Mouse (Mus musculus): ENCODE data around the gene Grin2a.

The Grin2a gene

GRCm38 (mm10) chr16:9964469-9964868 is 30.9 kb downstream of the Grin2a start:
- no peak for DNase-seq

- DNase-seq = no peak
Observed at GRCm38 (mm10) chr16:9962482-9962881, 32.9 kb downstream of the Grin2a start.

- peak; percentile 45 to 49 for DNase-seq
Observed at GRCm38 (mm10) chr16:9959340-9959739, 36.0 kb downstream of the Grin2a start.

- peak in 1 of 2 experiments; percentile 29 for DNase-seq
Observed at GRCm38 (mm10) chr16:9954266-9954665, 41.1 kb downstream of the Grin2a start.

- DNase-seq = peak; percentile 43 to 50
Observed at GRCm38 (mm10) chr16:9953396-9953831, 41.9 kb downstream of the Grin2a start.

- DNase-seq = no peak
Observed at GRCm38 (mm10) chr16:9949250-9949649, 46.1 kb downstream of the Grin2a start.

- no peak for DNase-seq
Observed at GRCm38 (mm10) chr16:9947430-9947829, 47.9 kb downstream of the Grin2a start.

GRCm38 (mm10) chr16:9944836-9945235 is 50.5 kb downstream of the Grin2a start:
- no peak for DNase-seq

- DNase-seq = peak; percentile 63 to 65
Observed at GRCm38 (mm10) chr16:9941306-9941930, 53.9 kb downstream of the Grin2a start.

- DNase-seq = peak; percentile 49 to 68
Observed at GRCm38 (mm10) chr16:9940716-9941115, 54.6 kb downstream of the Grin2a start.

GRCm38 (mm10) chr16:9910672-9911071 is 84.7 kb downstream of the Grin2a start:
- DNase-seq = peak in 1 of 2 experiments; percentile 45

- DNase-seq = peak; percentile 76 to 90
Observed at GRCm38 (mm10) chr16:9909225-9909624, 86.1 kb downstream of the Grin2a start.

GRCm38 (mm10) chr16:9904443-9904842 is 90.9 kb downstream of the Grin2a start:
- no peak for DNase-seq

GRCm38 (mm10) chr16:9902680-9903463 is 92.5 kb downstream of the Grin2a start:
- DNase-seq = peak; percentile 85 to 95

- no peak for DNase-seq
Observed at GRCm38 (mm10) chr16:9901433-9901832, 93.9 kb downstream of the Grin2a start.

- DNase-seq = no peak
Observed at GRCm38 (mm10) chr16:9900996-9901395, 94.4 kb downstream of the Grin2a start.

GRCm38 (mm10) chr16:9900196-9900595 is 95.2 kb downstream of the Grin2a start:
- DNase-seq = peak; percentile 42 to 47

- no peak for DNase-seq
Observed at GRCm38 (mm10) chr16:9899176-9899575, 96.2 kb downstream of the Grin2a start.

- DNase-seq = no peak
Observed at GRCm38 (mm10) chr16:9895581-9895980, 99.8 kb downstream of the Grin2a start.

GRCm38 (mm10) chr16:9886155-9886554 is 109.2 kb downstream of the Grin2a start:
- DNase-seq = no peak

- no peak for DNase-seq
Observed at GRCm38 (mm10) chr16:9884141-9884540, 111.2 kb downstream of the Grin2a start.

- DNase-seq = no peak
Observed at GRCm38 (mm10) chr16:9882420-9882819, 112.9 kb downstream of the Grin2a start.

GRCm38 (mm10) chr16:9873001-9873400 is 122.4 kb downstream of the Grin2a start:
- peak in 1 of 2 experiments; percentile 56 for DNase-seq

GRCm38 (mm10) chr16:9865710-9866109 is 129.7 kb downstream of the Grin2a start:
- DNase-seq = no peak

Measured in cerebellum, adult 18-20 months (tissue).